Mouse (Mus musculus): ENCODE measurements around the gene Gm21860. TPM values are rescaled to one million over a fixed set of nuclear protein-coding genes. Genes with fewer than 3 reads are reported as not detected.
"Not testable (repeated sequence)": the region's sequence is repeated elsewhere in the genome, so short reads cannot be mapped to it uniquely, and the experiment has no call there.

Gm21860 gene
- not detected in 2 replicates for polyA plus RNA-seq (2012; rRNA removed)

DNA sequence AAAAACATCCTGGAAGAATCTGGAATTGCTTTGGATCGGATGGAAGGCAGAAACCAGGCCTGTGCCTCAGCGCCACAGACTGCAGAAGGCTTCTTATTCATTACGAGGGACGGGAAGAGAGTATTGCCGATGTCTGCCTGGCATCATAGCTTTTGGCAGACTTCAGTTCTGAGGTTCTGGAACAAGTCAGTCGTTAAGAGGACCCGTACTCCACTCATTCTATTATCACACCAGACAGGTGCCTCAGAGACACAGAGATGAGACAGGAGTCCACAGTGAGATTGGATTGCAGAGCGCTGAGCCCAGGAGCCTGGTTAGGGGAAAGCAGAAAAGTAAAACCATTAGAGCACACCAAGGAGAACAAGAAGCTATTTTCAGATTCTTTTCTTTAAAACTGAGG lies at the start of gene Gm21860:
Gm21860 (minus strand) TSS at position 101 of the 400 bp plus-strand sequence.
- H3K4me1 ChIP-seq (ENCODE audit: control insufficient read depth, insufficient read depth, low read length); H3K4me3 ChIP-seq (replicated peaks; ENCODE audit: extremely low read depth, low read depth, low read length); DNase-seq: not testable (repeated sequence)
- WGBS: no CpG with 5 or more reads among the region's 8 CpGs

DNA sequence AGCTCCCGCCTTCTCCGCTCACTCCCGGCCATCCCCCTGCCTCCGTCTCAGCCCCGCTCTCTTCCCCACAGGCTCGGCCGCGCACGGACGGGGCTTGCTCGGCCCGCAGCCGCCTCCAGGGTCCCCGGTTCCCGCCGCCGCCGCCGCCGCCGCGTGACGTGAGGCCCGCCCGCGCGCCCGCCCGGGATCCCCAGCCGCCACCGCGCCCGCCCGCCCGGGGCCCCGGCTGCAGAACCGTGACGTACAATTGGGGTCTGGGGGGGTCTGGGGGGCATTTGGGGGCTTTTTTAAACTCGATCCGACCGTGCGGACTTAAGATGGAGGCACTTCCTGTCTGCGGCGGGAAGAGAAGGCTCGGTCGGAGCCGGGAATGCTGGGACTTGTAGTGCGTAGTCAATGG lies 29.8 kb upstream of the Gm21860 start, which contains the start of gene Gm47283:
Gm47283 (plus strand) TSS at position 301 of the 400 bp plus-strand sequence.
- not testable (repeated sequence) for H3K4me1 ChIP-seq (ENCODE audit: control insufficient read depth, insufficient read depth, low read length); DNase-seq; H3K4me3 ChIP-seq (replicated peaks; ENCODE audit: extremely low read depth, low read depth, low read length)
- no CpG with 5 or more reads among the region's 48 CpGs for WGBS

DNA sequence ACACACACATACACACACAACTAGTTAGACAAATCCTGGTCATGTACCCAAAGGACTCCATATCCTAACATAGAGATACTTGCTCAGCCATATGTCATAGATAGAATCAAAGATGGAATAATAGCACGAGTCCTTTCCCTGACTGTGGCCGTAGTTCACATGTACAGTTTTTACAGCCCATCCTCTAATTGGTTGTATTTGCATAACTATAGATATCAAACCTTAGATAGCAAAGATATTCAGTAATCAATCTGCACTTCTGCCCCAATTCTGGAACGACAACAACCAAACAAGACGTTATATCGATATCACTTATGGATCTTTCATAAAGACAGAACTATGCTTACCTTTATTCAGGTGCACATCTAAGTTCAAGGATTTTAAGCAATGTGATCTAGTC lies 9.4 kb downstream of the Gm21860 start:
- DNase-seq; H3K4me1 ChIP-seq (ENCODE audit: control insufficient read depth, insufficient read depth, low read length); H3K4me3 ChIP-seq (replicated peaks; ENCODE audit: extremely low read depth, low read depth, low read length): not testable (repeated sequence)
- WGBS: 94% methylated on average over 5 of the region's 5 CpGs

DNA sequence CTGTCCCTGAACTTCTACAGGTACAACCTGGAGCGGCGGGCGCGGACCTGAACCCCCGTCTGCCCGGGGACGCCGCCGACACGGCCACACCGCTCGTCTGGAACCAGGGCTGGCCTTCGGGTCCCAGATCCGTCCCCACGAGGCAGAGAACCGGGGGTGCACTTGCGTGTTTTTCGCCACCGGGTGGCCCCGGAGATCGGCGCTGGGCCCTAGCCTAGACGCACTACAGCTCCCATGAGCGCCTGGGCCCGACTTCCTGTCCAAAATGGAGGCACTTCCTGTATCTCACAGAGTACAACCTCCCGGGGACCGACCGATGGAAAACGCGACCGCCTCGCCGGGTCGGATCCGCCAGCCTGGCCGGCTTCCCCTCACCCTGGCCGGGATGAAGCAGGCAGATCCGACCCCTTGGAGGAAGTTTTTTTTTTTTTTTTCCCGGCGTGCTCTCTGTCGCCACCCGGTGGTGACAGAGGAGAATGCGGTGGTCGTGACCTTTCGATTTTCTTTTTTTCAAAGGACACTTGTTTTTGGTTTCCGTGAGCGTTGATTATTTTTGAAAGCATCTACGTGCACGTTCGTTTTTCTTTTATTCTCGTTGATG lies 10.1 kb downstream of the Gm21860 start:
- not testable (repeated sequence) for H3K4me1 ChIP-seq (ENCODE audit: control insufficient read depth, insufficient read depth, low read length)
- H3K4me3 ChIP-seq (replicated peaks; ENCODE audit: extremely low read depth, low read depth, low read length): peak overlapping the region; percentile 15
- DNase-seq: peak; percentile 95
- 48% methylated on average over 51 of the region's 51 CpGs for WGBS

DNA sequence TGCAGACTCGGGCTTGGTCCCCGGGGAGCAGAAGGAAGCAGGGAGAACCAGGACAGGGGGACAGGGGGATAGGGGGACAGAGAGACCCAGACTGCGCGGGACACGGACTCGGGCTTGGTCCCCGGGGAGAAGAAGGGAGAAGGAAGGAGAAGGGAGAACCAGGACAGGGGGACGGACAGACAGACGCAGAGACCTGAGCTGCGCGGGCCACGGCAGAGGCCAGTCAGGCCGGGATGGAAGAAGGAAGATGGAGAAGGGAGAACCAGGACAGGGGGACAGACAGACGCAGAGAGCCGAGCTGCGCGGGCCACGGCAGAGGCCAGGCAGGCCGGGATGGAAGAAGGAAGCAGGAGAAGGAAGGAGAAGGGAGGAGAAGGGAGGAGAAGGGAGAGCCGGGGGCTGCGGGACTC lies 10.8 kb downstream of the Gm21860 start:
- no peak for TF ChIP-seq POLR2A (IDR thresholded peaks at IDR 0.05; ENCODE audit: borderline replicate concordance, extremely low read depth, low read depth, low read length)
- no peak for TF ChIP-seq CTCF (IDR thresholded peaks at IDR 0.05; ENCODE audit: insufficient read depth, low read length)
- H3K4me1 ChIP-seq (ENCODE audit: control insufficient read depth, insufficient read depth, low read length): no peaks in the 10 kb centered on the region
- H3K4me3 ChIP-seq (replicated peaks; ENCODE audit: extremely low read depth, low read depth, low read length): no peak overlapping the region
- no peak for DNase-seq
- WGBS: 38% methylated on average over 8 of the region's 21 CpGs

DNA sequence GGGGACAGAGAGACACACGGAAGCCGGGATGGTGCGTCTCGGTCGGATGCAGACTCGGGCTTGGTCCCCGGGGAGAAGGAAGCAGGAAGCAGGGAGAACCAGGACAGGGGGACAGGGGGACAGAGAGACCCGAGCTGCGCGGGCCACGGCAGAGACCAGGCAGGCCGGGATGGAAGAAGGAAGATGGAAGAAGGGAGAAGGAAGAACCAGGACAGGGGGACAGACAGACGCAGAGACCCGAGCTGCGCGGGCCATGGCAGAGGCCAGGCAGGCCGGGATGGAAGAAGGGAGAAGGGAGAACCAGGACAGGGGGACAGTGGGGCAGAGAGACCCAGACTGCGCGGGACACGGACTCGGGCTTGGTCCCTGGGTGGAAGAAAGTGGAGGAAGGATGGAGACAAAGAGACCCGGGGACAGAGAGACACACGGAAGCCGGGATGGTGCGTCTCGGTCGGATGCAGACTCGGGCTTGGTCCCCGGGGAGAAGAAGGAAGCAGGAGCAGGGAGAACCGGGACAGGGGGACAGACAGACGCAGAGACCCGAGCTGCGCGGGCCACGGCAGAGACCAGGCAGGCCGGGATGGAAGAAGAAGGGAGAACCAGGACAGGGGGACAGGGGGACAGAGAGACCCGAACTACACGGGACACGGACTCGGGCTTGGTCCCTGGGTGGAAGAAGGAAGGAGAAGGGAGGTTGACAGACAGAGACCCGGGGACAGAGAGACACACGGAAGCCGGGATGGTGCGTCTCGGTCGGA lies 11.4 kb downstream of the Gm21860 start:
- not testable (repeated sequence) for DNase-seq; H3K4me3 ChIP-seq (replicated peaks; ENCODE audit: extremely low read depth, low read depth, low read length); H3K4me1 ChIP-seq (ENCODE audit: control insufficient read depth, insufficient read depth, low read length)
- 77% methylated on average over 35 of the region's 46 CpGs for WGBS

DNA sequence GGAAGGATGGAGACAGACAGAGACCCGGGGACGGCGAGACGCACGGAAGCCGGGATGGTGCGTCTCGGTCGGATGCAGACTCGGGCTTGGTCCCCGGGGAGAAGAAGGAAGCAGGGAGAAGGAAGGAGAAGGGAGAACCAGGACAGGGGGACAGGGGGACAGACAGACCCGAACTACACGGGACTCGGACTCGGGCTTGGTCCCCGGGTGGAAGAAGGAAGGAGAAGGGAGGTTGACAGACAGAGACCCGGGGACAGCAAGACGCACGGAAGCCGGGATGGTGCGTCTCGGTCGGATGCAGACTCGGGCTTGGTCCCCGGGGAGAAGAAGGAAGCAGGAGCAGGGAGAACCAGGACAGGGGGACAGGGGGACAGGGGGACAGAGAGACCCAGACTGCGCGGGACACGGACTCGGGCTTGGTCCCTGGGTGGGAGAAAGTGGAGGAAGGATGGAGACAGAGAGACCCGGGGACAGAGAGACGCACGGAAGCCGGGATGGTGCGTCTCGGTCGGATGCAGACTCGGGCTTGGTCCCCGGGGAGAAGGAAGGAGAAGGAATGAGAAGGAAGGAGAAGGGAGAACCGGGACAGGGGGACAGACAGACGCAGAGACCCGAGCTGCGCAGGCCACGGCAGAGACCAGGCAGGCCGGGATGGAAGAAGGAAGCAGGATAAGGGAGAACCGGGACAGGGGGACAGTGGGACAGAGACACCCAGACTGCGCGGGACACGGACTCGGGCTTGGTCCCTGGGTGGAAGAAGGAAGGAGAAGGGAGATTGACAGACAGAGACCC lies 12.2 kb downstream of the Gm21860 start:
- H3K4me1 ChIP-seq (ENCODE audit: control insufficient read depth, insufficient read depth, low read length); DNase-seq; H3K4me3 ChIP-seq (replicated peaks; ENCODE audit: extremely low read depth, low read depth, low read length): not testable (repeated sequence)
- WGBS: 84% methylated on average over 49 of the region's 49 CpGs

DNA sequence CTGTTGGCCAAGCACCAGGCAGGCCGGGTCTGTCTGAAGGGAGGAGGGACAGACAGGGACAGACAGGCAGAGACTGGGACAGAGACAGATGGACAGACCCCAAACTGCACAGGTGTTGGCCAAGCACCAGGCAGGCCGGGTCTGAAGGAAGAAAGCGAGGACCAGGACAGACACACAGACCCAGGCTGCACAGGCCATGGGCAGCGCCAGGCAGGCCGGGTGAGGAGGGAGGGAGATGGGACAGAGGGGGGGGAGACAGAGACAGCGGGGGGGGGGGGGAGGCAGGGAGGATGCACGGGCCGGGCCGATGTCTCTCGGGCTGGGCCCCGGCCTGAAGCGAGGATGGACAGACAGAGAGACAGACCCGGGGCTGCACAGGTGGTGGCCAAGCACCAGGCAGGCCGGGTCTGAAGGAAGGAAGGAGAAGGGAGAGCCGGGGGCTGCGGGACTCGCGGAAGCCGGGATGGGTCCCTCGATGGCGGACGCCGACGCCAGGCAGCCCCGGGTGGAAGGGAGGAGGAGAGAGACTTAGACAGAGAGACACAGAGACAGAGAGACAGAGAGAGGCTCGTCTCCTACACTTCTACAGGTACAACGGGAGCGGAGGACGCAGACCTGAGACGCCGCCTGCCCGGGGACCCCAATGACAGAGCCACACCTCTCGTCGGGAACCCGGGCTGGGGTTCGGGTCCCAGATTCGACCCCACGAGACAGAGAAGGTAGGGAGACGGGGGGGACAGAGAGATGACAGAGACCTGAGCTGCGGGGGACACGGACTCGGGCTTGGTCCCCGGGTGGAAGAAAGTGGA lies 13.0 kb downstream of the Gm21860 start:
- H3K4me1 ChIP-seq (ENCODE audit: control insufficient read depth, insufficient read depth, low read length); H3K4me3 ChIP-seq (replicated peaks; ENCODE audit: extremely low read depth, low read depth, low read length): not testable (repeated sequence)
- 83% methylated on average over 42 of the region's 43 CpGs for WGBS
- DNase-seq: peak; percentile 9

DNA sequence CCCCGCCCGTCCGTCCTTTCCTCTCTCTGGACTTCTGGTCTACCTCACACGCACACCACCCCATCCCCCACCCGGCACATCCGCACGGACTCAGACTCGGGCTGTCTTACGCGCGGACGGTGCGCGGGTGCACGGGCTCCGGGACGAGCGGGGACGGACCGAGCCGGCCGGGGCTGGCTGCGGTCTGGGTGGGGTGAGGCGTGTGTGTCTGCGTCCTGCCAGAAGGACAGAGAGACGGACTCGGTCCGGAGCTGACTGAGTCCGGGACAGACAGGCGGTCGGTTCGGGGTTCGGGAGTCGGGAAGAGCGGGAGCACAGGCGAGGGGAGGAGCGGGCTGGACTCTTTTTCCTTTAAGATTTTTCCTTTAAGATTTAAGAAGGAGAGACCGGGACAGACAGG lies 13.6 kb downstream of the Gm21860 start:
- DNase-seq: not testable (repeated sequence)

DNA sequence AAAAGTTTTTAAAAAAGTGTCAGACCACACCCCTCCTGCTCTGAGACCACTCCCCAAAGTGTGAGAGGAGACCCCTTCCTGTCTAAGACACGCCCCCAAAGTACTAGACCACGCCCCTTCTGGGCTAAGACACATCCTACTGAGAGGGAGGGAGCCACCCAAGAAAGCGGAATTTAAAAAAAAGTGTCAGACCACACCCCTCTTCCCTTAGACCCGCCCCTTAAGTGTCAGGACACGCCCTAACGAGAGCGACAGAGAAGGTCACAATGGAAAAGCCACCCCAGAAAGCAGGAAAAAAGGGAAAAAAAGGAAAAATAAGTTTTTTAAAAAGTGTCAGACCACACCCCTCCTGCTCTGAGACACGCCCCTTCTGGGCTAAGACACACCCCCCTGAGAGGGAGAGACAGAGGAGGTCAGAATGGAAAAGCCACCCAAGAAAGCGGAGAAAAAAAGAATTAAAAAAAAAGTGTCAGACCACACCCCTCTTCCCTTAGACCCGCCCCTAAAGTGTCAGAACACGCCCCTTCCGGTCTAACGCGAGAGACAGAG lies 14.5 kb downstream of the Gm21860 start:
- peak; percentile 29 for DNase-seq
- WGBS: 49% methylated on average over 14 of the region's 14 CpGs
- Histone ChIP-seq H3K4me3 (replicated peaks; ENCODE audit: extremely low read depth, low read depth, low read length) (no peak overlapping the region), H3K4me1 (ENCODE audit: control insufficient read depth, insufficient read depth, low read length) (no peaks in the 10 kb centered on the region)
- TF ChIP-seq POLR2A (IDR thresholded peaks at IDR 0.05; ENCODE audit: borderline replicate concordance, extremely low read depth, low read depth, low read length): no peak
- TF ChIP-seq CTCF (IDR thresholded peaks at IDR 0.05; ENCODE audit: insufficient read depth, low read length): no peak

More for the DNA sequence above, 13.6 kb downstream of the Gm21860 start:
- 77% methylated on average over 38 of the region's 38 CpGs for WGBS
- not testable (repeated sequence) for H3K4me3 ChIP-seq (replicated peaks; ENCODE audit: extremely low read depth, low read depth, low read length); H3K4me1 ChIP-seq (ENCODE audit: control insufficient read depth, insufficient read depth, low read length)

DNA sequence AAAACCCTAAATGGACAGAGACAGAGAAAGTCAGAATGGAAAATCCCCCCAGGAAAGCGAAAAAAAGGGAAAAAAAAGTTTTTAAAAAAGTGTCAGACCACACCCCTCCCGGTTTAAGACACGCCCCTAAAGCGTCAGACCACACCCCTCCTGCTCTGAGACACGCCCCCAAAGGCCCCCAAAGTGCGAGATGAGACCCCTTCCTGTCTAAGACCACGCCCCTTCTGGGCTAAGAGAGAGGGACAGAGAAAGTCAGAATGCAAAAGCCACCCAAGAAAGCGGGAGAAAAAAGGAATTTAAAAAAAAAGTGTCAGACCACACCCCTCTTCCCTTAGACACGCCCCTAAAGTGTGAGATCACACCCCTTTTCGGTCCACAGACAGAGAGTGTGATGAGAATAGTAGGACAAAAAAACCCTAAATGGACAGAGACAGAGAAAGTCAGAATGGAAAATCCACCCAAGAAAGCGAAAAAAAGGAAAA lies 15.0 kb downstream of the Gm21860 start:
- peak; percentile 38 for DNase-seq
- 58% methylated on average over 11 of the region's 11 CpGs for WGBS
- not testable (repeated sequence) for H3K4me3 ChIP-seq (replicated peaks; ENCODE audit: extremely low read depth, low read depth, low read length); H3K4me1 ChIP-seq (ENCODE audit: control insufficient read depth, insufficient read depth, low read length)

DNA sequence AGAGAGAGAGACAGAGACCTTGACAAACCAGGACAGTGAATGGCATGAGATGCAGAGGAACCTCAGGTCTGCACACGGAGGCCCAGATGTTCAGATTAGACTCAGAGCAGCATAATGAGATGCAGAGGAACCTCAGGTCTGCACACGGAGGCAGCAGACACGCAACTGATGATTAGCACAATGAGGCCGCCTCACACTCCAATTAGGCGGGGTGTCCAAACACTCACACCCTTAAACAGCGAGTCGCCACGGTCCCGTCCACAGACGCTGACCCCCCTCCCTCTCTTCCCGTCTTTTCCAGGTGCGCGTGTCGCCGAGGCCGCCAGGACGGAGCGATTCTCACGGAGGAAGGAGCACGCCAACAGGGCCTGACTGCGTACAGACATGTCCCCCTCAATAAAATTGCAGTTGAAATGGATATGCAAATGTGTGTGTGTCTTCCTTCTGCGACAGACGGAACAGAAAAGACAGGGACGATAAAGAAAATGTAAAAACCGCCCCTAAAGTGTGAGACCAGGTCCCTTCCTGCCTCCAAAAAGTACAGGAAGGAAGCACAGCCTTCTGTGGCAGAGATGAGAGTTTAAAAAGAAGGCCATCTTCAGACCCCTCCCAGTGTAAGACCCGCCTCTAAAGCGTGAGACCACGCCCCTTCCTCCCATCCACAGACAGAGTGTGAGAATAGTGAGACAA lies 15.6 kb downstream of the Gm21860 start:
- DNase-seq: peak; percentile 17
- not testable (repeated sequence) for H3K4me1 ChIP-seq (ENCODE audit: control insufficient read depth, insufficient read depth, low read length); H3K4me3 ChIP-seq (replicated peaks; ENCODE audit: extremely low read depth, low read depth, low read length)
- WGBS: 71% methylated on average over 28 of the region's 28 CpGs

Measured in lung, adult 2 months (tissue).